Mouse (Mus musculus) testis, adult 2 months (tissue): ENCODE measurements around the gene Aip. TPM values are rescaled to one million over a fixed set of nuclear protein-coding genes. Genes with fewer than 3 reads are reported as not detected.

ENCODE experiments used
- H3K27ac ChIP-seq: fragments of 200-500 bp; 2 replicates; pipeline ENCODE4 v1.5.1; 2012; ENCODE audit warnings: low read depth, low read length; ENCODE audit not compliant: control insufficient read depth, insufficient read depth
- H3K27me3 ChIP-seq: fragments of 200-500 bp; 2 replicates; pipeline ENCODE4 v1.6.1; 2012; ENCODE audit warnings: mild to moderate bottlenecking, low read length, moderate library complexity; ENCODE audit not compliant: control insufficient read depth, insufficient read depth
- H3K36me3 ChIP-seq: fragments of 200-500 bp; 2 replicates; pipeline ENCODE4 v1.6.1; 2012; ENCODE audit warnings: mild to moderate bottlenecking, low read length; ENCODE audit not compliant: control insufficient read depth, insufficient read depth
- H3K4me1 ChIP-seq: fragments of 200-500 bp; 2 replicates; pipeline ENCODE4 v1.6.1; 2012; ENCODE audit warnings: low read length; ENCODE audit not compliant: control insufficient read depth, insufficient read depth
- H3K4me3 ChIP-seq: fragments of 200-500 bp; 2 replicates; pipeline ENCODE4 v1.5.1; 2012; ENCODE audit warnings: low read depth, mild to moderate bottlenecking, low read length, moderate library complexity, mixed read lengths; ENCODE audit not compliant: control insufficient read depth
- CTCF ChIP-seq: fragments of 200-500 bp; IDR thresholded peaks from 2 replicates; pipeline ENCODE4 v1.5.1; 2012; ENCODE audit warnings: low read depth, mild to moderate bottlenecking, inconsistent platforms, low read length, moderate library complexity; ENCODE audit not compliant: control insufficient read depth, insufficient read depth, insufficient replicate concordance
- POLR2A ChIP-seq: fragments of 200-500 bp; IDR thresholded peaks from 2 replicates; pipeline ENCODE4 v1.6.1; 2012; ENCODE audit warnings: low read depth, mild to moderate bottlenecking, inconsistent platforms, low read length, moderate library complexity; ENCODE audit not compliant: control insufficient read depth
- polyA plus RNA-seq: library from polyadenylated mRNA; depleted of rRNA; stranded (reverse); fragments of >200 nt; gene quantifications from 2 replicates; pipeline ENCODE4 v1.2.3, GENCODE M21; 2012

Aip gene
- polyA plus RNA-seq, 1 experiment = 21.0 TPM

GRCm38 (mm10) chr19:4156073-4156579, 30.5 kb upstream of the Aip start:
- Histone ChIP-seq H3K36me3 (no peaks in the 10 kb centered on the region), H3K27me3 (no peaks in the 10 kb centered on the region), H3K4me1 (no peaks in the 10 kb centered on the region), H3K4me3 (no peak overlapping the region), H3K27ac (no peak overlapping the region)
- no peak for TF ChIP-seq CTCF

- no peaks in the 10 kb centered on the region for H3K27me3 ChIP-seq
- no peaks in the 10 kb centered on the region for H3K4me1 ChIP-seq
- no peak for TF ChIP-seq POLR2A
- no peak for TF ChIP-seq CTCF
- H3K36me3 ChIP-seq = no peaks in the 10 kb centered on the region
- H3K27ac ChIP-seq = no peak overlapping the region
- H3K4me3 ChIP-seq = no peak overlapping the region
Observed at GRCm38 (mm10) chr19:4155223-4156072, 29.8 kb upstream of the Aip start.

DNA sequence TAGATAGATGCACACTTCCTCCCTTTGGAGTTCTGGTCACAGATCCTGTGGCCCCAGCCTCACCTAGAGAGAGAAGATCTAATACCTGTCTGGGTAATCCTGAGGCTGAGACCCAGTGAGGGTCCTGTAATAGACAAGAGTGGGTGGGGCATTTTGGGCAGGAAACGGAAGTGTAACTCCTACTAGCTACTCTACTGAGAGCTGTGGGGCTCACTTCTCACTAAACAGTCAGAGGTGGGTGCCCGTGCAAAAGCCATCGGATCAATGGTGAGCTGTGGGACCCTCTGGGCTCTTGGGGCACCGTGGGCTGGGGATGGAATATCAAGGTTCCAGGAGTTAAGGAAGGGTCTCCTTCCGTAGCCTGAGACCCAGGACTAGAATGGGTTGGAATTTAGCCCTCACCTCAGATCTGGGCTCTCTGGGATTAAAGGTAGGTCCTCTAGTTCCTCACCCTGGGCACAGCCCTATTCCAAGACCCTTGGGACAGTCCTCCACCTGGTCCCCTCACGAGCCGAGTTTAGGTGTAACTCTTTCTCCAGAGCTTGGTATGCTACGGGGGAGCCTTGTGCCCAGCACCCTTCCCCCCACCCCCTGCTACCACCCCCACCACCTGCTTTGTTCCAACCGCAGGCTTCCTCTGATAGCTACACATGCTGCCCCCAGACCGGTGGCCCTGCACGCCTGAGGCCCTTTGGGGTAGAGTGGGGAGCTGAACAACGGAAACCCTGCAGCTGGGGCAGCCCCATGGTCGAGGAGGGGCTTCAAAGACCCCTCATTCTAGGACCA, 29.0 kb upstream of the Aip start:
- no peak for TF ChIP-seq POLR2A
- TF ChIP-seq CTCF = no peak
- Histone ChIP-seq H3K27ac (no peak overlapping the region), H3K4me1 (peaks cover 3% of the 10 kb centered on the region; the same call in 1 of the 2 replicates), H3K4me3 (no peak overlapping the region), H3K27me3 (no peaks in the 10 kb centered on the region), H3K36me3 (no peaks in the 10 kb centered on the region)

DNA sequence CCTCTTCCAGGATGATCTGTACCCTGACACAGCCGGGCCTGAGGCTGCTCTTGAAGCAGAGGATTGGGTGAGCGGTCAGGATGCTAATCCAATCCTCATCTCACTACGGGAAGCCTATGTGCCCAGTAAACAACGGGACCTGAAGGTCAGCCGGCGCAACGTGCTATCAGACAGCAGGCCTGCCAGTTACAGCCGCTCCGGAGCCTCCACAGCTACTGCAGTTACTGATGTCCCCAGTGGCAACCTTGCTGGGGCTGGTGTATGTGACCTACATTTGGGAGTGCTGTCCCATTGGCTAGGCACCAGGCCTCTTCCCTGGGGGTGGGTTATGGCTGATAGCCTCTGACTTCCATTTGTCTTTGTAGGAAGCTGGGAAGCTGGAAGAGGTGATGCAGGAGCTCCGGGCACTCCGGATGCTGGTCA, 27.6 kb upstream of the Aip start, which contains the start of gene Ptprcap:
Gene Ptprcap, plus strand, starts transcription at position 373 of the 423 bp plus-strand sequence.
- no peak for TF ChIP-seq POLR2A
- TF ChIP-seq CTCF = no peak
- no peak within 1 kb of the TSS for H3K27ac ChIP-seq
- no peaks in the 10 kb centered on the region for H3K36me3 ChIP-seq

GRCm38 (mm10) chr19:4152445-4153231, 27.0 kb upstream of the Aip start:
- Histone ChIP-seq H3K27ac (no peak overlapping the region), H3K4me3 (no peak overlapping the region), H3K36me3 (no peaks in the 10 kb centered on the region), H3K4me1 (peaks cover 10% of the 10 kb centered on the region), H3K27me3 (no peaks in the 10 kb centered on the region)
- TF ChIP-seq POLR2A (no peak), CTCF (no peak)

More for the DNA sequence above, 27.6 kb upstream of the Aip start, which contains the start of gene Ptprcap:
- Histone ChIP-seq H3K4me3 (no peak within 1 kb of the TSS), H3K4me1 (peaks cover 6% of the 10 kb centered on the region), H3K27me3 (no peaks in the 10 kb centered on the region)

- Histone ChIP-seq H3K4me1 (peaks cover 17% of the 10 kb centered on the region), H3K27me3 (no peaks in the 10 kb centered on the region), H3K36me3 (no peaks in the 10 kb centered on the region), H3K27ac (no peak overlapping the region), H3K4me3 (no peak overlapping the region)
- no peak for TF ChIP-seq POLR2A
- no peak for TF ChIP-seq CTCF
Observed at GRCm38 (mm10) chr19:4151898-4152297, 26.2 kb upstream of the Aip start.
